Mouse (Mus musculus) bone marrow, adult 2 months (tissue): Measurements from ENCODE around the gene Ppm1k. TPM values are rescaled to one million over a fixed set of nuclear protein-coding genes. Genes with fewer than 3 reads are reported as not detected.
"Not testable (repeated sequence)": the region's sequence is repeated elsewhere in the genome, so short reads cannot be mapped to it uniquely, and the experiment has no call there.

Experiments
- H3K27ac ChIP-seq: fragments of 200-500 bp; 2 replicates; pipeline ENCODE4 v1.5.1; 2012; ENCODE audit warnings: low read depth, mild to moderate bottlenecking, control low read depth, inconsistent platforms, low read length; ENCODE audit not compliant: control insufficient read depth, poor library complexity, insufficient read depth
- H3K4me1 ChIP-seq: fragments of 200-500 bp; 2 replicates; pipeline ENCODE4 v1.6.1; 2011; ENCODE audit warnings: low read length; ENCODE audit not compliant: control insufficient read depth, insufficient read depth
- H3K4me3 ChIP-seq: fragments of 200-500 bp; replicated peaks from 2 replicates; pipeline ENCODE3; 2011; ENCODE audit warnings: mild to moderate bottlenecking, low read depth, low read length, control low read depth; ENCODE audit not compliant: control insufficient read depth
- CTCF ChIP-seq: fragments of 200-500 bp; IDR thresholded peaks from 2 replicates; pipeline ENCODE4 v1.5.1; 2011; ENCODE audit warnings: low read length, control low read depth; ENCODE audit not compliant: control insufficient read depth, insufficient read depth
- POLR2A ChIP-seq: fragments of 200-500 bp; IDR thresholded peaks from 2 replicates; pipeline ENCODE4 v1.6.1; 2011; ENCODE audit warnings: low read depth, mild to moderate bottlenecking, control low read depth, low read length, borderline replicate concordance; ENCODE audit not compliant: control insufficient read depth
- WGBS: fragments of 180-500 bp; shearing (Covaris S2); methylation state at CpG from one replicate; pipeline ENCODE4 v1.1.7; 2018; 5-methylcytosine and 5-hydroxymethylcytosine counted together
- polyA plus RNA-seq: library from polyadenylated mRNA; stranded (reverse); fragments of >200 nt; gene quantifications from 2 replicates; pipeline ENCODE4 v1.2.4, GENCODE M21; 2011; ENCODE audit warnings: low replicate concordance; ENCODE audit not compliant: missing spikeins, insufficient read depth, insufficient read length

Ppm1k gene
- polyA plus RNA-seq, 1 experiment = 3.0 TPM

GRCm38 (mm10) chr6:57526933-57527332 is 8.3 kb downstream of the Ppm1k start:
- Histone ChIP-seq H3K4me3 (no peak overlapping the region), H3K27ac (no peak overlapping the region), H3K4me1 (no peaks in the 10 kb centered on the region)
- WGBS = 89% methylated on average over 2 of the region's 2 CpGs
- no peak for TF ChIP-seq CTCF
- TF ChIP-seq POLR2A = no peak

DNA sequence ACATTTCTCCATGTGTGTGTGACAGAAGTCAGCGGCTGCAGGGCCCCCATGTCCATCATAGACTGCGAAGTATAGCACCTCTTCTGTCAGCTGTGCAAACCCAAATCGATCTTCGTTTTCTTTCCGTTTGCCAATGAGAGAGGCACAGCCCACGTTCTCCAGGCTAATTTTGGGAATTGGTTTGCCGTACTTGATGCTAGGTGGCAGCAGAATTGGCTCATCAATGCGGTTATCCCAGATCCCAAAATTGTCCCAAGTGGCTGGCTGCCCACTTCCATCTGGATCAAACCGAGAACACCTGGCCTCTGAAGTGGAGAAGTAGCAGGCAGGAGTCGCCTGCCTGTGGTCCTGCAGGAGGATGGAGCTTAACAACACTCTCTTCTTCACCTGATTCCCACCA is 10.5 kb downstream of the Ppm1k start:
- H3K4me1 ChIP-seq = no peaks in the 10 kb centered on the region; the same call in 1 of the 2 replicates
- H3K4me3 ChIP-seq = no peak overlapping the region
- WGBS = 86% methylated on average over 10 of the region's 10 CpGs
- no peak overlapping the region for H3K27ac ChIP-seq
- TF ChIP-seq CTCF (no peak), POLR2A (no peak)

GRCm38 (mm10) chr6:57520749-57521652 is 14.3 kb downstream of the Ppm1k start:
- Histone ChIP-seq H3K4me1 (no peaks in the 10 kb centered on the region; the same call in 1 of the 2 replicates), H3K4me3 (no peak overlapping the region), H3K27ac (no peak overlapping the region)
- no peak for TF ChIP-seq CTCF
- TF ChIP-seq POLR2A = no peak
- 74% methylated on average over 10 of the region's 10 CpGs for WGBS

DNA sequence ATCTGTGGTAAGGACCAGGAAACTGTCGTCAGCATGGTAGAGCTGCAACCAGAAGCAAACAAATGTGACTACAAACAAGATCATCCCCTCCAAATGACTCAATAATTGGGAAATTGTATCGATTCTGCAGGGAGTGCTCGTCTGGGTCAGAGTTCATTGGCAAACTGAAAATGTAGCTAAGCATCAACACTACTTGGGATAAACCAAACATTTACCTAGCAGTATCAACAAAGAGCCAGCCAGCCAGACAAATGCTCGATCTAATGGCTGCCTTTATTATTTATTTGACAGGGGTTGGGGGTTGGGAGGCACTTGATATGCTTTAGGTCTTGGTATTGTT is 21.3 kb downstream of the Ppm1k start:
- no peaks in the 10 kb centered on the region for H3K4me1 ChIP-seq
- no peak overlapping the region for H3K27ac ChIP-seq
- H3K4me3 ChIP-seq = no peak overlapping the region
- TF ChIP-seq POLR2A (no peak), CTCF (no peak)
- WGBS = 70% methylated on average over 4 of the region's 4 CpGs

- H3K4me3 ChIP-seq = no peak overlapping the region
- H3K27ac ChIP-seq = no peak overlapping the region
- H3K4me1 ChIP-seq = no peaks in the 10 kb centered on the region
- 86% methylated on average over 7 of the region's 7 CpGs for WGBS
- TF ChIP-seq POLR2A (no peak), CTCF (no peak)
These were observed 21.8 kb downstream of the Ppm1k start for GRCm38 (mm10) chr6:57513351-57514034.

DNA sequence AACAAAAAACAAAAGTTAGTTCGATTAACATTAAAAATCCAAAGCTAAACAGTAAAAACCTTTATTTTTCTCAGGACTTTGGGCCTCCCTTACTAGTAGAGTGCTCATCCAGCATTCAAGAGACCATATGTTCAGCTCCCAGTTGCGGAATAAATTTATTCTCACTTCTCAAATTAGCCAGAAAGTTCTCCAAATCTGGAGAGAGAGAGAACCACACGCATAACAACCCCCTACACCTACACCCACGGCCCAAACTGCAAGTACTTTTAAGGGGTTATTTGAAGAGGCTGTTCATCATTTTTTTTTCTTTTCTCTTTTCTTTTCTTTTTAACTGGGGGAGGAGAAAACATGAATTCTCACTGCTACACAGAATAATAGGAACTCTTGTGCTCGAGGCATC is 23.4 kb downstream of the Ppm1k start:
- Histone ChIP-seq H3K4me1 (no peaks in the 10 kb centered on the region), H3K4me3 (no peak overlapping the region), H3K27ac (no peak overlapping the region)
- no peak for TF ChIP-seq POLR2A
- TF ChIP-seq CTCF = no peak
- WGBS = 85% methylated on average over 5 of the region's 5 CpGs

DNA sequence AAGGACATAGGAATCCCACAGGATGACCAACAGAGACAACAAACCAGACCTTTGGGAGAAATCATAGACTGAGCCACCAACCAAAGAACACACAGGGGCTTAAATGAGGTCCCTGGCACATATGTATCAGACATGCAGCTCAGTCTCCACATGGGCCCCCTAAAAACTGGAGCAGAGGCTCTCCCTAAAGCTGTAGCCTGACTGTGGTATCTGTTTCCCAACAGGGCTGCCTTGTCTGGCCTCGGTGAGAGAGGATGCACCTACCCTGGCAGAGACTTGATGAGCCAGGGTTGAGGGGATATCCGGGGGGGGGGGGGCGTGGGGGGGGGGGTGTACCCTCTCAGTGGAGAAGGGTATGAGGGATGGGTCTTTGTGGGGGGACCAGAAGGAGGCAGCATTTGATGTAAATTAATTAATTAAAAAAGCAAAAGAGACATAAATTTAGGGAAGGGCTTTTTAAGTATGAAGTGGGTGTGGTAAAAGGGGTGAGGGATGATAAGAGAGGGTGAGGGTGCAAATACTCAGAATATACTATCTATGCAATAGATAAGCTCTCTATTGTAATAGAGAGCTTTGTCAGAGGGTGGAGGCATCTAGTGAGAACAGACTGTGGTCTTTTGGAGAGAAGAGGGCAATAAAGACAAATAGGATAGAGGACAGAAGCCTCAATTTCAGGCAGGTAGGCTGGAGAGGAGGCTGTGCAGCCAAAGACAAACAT is 31.4 kb downstream of the Ppm1k start:
- TF ChIP-seq POLR2A (no peak), CTCF (no peak)
- no peaks in the 10 kb centered on the region for H3K4me1 ChIP-seq
- WGBS = 61% methylated on average over 3 of the region's 3 CpGs
- H3K4me3 ChIP-seq = no peak overlapping the region
- no peak overlapping the region for H3K27ac ChIP-seq

GRCm38 (mm10) chr6:57499209-57499608 is 36.1 kb downstream of the Ppm1k start:
- TF ChIP-seq POLR2A (no peak), CTCF (no peak)
- 60% methylated on average over 2 of the region's 2 CpGs for WGBS

DNA sequence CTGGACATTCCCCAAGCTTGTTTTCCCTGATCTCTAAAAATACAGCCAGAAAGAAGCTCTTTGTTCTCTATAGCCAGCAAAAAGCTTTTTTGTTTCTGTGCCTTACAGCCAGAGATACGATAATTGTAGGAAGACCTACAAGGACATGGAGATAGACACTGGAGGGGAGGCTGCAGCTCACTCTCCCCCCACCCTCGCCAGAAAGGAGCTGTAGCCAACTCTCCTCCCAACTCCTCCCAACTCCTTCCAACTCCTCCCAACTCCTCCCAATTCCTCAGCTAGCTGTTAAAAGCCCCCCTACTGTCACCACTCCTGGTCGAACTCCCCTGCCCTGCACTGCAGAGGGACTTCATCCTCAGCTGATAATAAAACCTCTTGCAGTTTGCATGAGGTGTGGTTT is 67.1 kb downstream of the Ppm1k start:
- H3K4me1 ChIP-seq, H3K27ac ChIP-seq, H3K4me3 ChIP-seq: not testable (repeated sequence)
- WGBS = 34% methylated on average over 3 of the region's 3 CpGs

More at GRCm38 (mm10) chr6:57499209-57499608, 36.1 kb downstream of the Ppm1k start:
- Histone ChIP-seq H3K4me3 (no peak overlapping the region), H3K4me1 (no peaks in the 10 kb centered on the region), H3K27ac (no peak overlapping the region)

Other genes with a start within 250 kb of the Ppm1k start
- gene Vmn1r16, start 206.0 kb downstream of the Ppm1k start, polyA plus RNA-seq = not detected in 2 replicates
- gene Vmn1r17, start 171.7 kb downstream of the Ppm1k start, polyA plus RNA-seq = not detected in 2 replicates
- gene Vmn1r18, start 139.7 kb downstream of the Ppm1k start, polyA plus RNA-seq = not detected in 2 replicates
- not detected in 2 replicates for gene Vmn1r19, start 131.7 kb downstream of the Ppm1k start, polyA plus RNA-seq
- gene Vmn1r20, start 106.5 kb downstream of the Ppm1k start, polyA plus RNA-seq = not detected in 2 replicates
- 25.0 and 26.4 TPM in 2 replicates for gene Herc6, start 45.5 kb upstream of the Ppm1k start, polyA plus RNA-seq
- gene Pyurf, start 156.6 kb upstream of the Ppm1k start, polyA plus RNA-seq = 2.3 and 4.1 TPM in 2 replicates
- 6.5 and 12.2 TPM in 2 replicates for gene Lancl2, start 167.1 kb upstream of the Ppm1k start, polyA plus RNA-seq